Mouse (Mus musculus) MN1 (cell line): ENCODE data around the gene Hoxb7.

Experiments
- DNase-seq: peaks from one replicate; pipeline ENCODE4 v3.0.0-alpha.2; 2016; ENCODE audit warnings: low spot score

The Hoxb7 gene

DNA sequence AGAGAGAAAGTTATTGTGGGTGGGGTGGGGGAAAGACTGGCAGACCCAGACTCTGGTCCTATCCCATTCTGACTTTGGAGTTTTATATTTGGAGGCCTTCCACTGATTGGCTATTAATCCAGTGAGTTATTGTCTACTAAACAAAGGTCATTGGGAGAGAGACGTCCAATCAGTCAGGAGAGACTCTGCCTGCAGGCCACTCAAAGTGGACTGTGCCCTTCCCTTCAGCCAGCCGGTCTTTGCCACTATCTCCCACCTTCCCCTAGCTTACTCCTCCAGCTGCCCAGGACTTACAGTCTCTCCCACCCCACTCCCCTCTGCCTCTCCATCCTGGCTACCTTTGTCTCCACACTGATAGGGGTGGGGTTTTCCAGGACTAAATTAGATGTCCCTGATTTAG lies 50.2 kb downstream of the Hoxb7 start:
- DNase-seq, result no peak

DNA sequence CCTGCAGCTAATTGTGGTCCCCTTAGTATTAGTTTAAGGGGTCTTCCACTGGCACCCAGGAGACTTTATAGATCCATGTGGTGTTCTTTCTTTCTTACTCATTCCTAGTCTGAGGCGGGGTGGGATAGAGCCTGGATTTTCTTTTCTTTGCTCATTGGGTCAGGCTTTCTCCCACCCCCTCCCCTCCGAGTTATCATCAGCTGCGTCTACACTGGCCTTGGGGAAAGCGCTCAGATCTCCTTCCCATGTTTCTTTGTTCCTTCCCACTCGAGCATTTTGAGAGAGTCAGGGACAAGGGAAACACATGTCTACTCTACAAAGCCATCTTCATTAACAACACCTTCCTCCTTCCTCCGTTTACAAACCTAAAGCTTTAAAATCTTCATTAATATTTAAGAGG lies 50.6 kb downstream of the Hoxb7 start:
- DNase-seq, result no peak

DNA sequence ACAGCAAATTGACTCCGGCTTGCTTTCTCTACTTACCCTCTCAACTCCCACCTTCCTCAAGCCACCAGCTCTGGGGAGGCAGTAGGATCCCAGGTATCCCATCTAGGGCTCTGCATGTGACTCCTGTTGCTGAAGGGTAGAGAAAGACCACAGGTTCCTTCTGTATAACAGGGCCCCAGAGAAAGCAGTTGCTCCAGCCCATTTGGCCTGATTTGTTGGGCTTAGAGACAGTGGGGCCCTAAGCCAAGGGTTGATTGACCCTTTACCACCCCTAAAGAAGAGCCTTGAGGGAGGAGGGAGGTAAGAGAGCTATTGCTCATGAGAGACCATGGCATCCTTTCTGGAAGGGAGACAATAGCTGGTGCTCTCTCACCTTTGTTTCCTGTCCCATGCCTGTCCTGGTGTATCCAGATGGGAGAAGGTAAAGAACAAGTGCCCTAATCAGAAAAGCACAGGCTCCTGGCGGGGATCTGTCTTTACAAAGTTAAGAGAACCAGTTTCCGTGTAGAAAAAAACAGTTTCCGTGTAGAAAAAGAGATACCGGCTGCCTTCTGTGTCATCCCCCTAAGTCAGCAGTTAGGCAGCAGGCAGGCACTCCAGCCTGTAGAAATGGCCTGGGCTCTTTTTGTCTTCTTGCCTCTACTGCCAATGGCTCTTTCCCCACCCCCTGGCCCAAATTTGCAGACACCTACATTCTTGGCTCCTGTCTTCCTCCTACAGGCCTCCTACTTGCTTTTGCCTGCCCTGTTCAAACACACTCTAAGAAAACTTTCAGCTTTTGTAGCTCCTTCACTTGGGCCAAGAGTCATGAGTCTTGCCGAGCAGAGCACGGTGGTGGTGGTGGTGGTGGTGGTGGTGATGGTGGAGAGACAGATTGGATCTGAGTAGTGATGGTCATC lies 52.8 kb downstream of the Hoxb7 start:
- DNase-seq, result no peak
